Mouse (Mus musculus) forebrain, embryonic 15.5 days (tissue): Measurements from ENCODE around the gene Mpzl3. TPM values are rescaled to one million over a fixed set of nuclear protein-coding genes. Genes with fewer than 3 reads are reported as not detected.

Experiments used
- ATAC-seq: fragments of 200-750 bp; cut with Nextera tagmentation; replicated peaks from 2 replicates; pipeline ENCODE4 v1.8.0; 2017; ENCODE audit warnings: mild to moderate bottlenecking, moderate TSS enrichment, moderate library complexity
- H3K27ac ChIP-seq: fragments of 300-500 bp; sonication (generic); replicated peaks from 2 replicates; pipeline ENCODE4 v1.5.1; 2015; ENCODE audit warnings: mild to moderate bottlenecking, inconsistent platforms
- H3K27me3 ChIP-seq: fragments of 300-500 bp; sonication (generic); 2 replicates; pipeline ENCODE4 v1.6.1; 2015; ENCODE audit warnings: inconsistent platforms
- H3K36me3 ChIP-seq: fragments of 300-500 bp; sonication (generic); 2 replicates; pipeline ENCODE4 v1.6.1; 2015; ENCODE audit warnings: mild to moderate bottlenecking, inconsistent platforms
- H3K4me1 ChIP-seq: fragments of 300-500 bp; sonication (generic); 2 replicates; pipeline ENCODE4 v1.6.1; 2015; ENCODE audit warnings: inconsistent platforms
- H3K4me2 ChIP-seq: fragments of 300-500 bp; sonication (generic); replicated peaks from 2 replicates; pipeline ENCODE4 v1.6.1; 2015; ENCODE audit warnings: mild to moderate bottlenecking, inconsistent platforms
- H3K4me3 ChIP-seq: fragments of 300-500 bp; sonication (generic); 2 replicates; pipeline ENCODE4 v1.5.1; 2015; ENCODE audit warnings: mild to moderate bottlenecking, inconsistent platforms
- H3K9ac ChIP-seq: fragments of 300-500 bp; sonication (generic); replicated peaks from 2 replicates; pipeline ENCODE4 v1.6.1; 2015; ENCODE audit warnings: mild to moderate bottlenecking, inconsistent platforms
- H3K9me3 ChIP-seq: fragments of 300-500 bp; sonication (generic); 2 replicates; pipeline ENCODE4 v1.6.1; 2016; ENCODE audit warnings: inconsistent platforms
- WGBS: fragments of 180-500 bp; shearing (Covaris S2); methylation state at CpG from one replicate; pipeline ENCODE4 v1.1.7; 2015; ENCODE audit warnings: mixed read lengths; 5-methylcytosine and 5-hydroxymethylcytosine counted together
- polyA plus RNA-seq: library from polyadenylated mRNA; unstranded; fragments of >200 nt; fragmentation: Nextera tagmentation; extraction: Ambion mirVana; gene quantifications from 2 replicates; pipeline ENCODE4 v1.2.1, GENCODE M21; 2015

The Mpzl3 gene
- polyA plus RNA-seq, 1 experiment from 2014 or later: 1.1 TPM

- no peak for ATAC-seq
- Histone ChIP-seq H3K4me3 (no peak overlapping the region), H3K36me3 (no peaks in the 10 kb centered on the region), H3K4me2 (no peak overlapping the region), H3K27ac (no peak overlapping the region), H3K27me3 (0 out of 2 replicates have a peak, but pooled peaks cover 3% of the 10 kb centered on the region), H3K9ac (no peak overlapping the region), H3K4me1 (peaks cover 31% of the 10 kb centered on the region), H3K9me3 (no peaks in the 10 kb centered on the region)
- 73% methylated on average over 9 of the region's 9 CpGs for WGBS
Observed at GRCm38 (mm10) chr9:45116819-45117218, 61.8 kb downstream of the Mpzl3 start.

- 1% methylated on average over 13 of the region's 13 CpGs for WGBS
- H3K27me3 ChIP-seq: 0 out of 2 replicates have a peak, but pooled peaks cover 3% of the 10 kb centered on the region
- H3K27ac ChIP-seq: peak within 1 kb of the TSS; percentile 79
- no peaks in the 10 kb centered on the region for H3K36me3 ChIP-seq
- H3K4me2 ChIP-seq: peak within 1 kb of the TSS; percentile 50
- peak within 1 kb of the TSS; percentile 76 for H3K9ac ChIP-seq
- ATAC-seq: 0 out of 2 replicates have a peak, but pooled peaks have one; percentile 54
- no peaks in the 10 kb centered on the region for H3K9me3 ChIP-seq
- peaks cover 40% of the 10 kb centered on the region for H3K4me1 ChIP-seq
- peak within 1 kb of the TSS; percentile 62 for H3K4me3 ChIP-seq
Observed at GRCm38 (mm10) chr9:45117741-45118431, 62.9 kb downstream of the Mpzl3 start, which contains the start of gene Scn2b. Gene Scn2b (plus strand): TSS chr9:45117782.

- H3K9me3 ChIP-seq: no peaks in the 10 kb centered on the region
- H3K27me3 ChIP-seq: 0 out of 2 replicates have a peak, but pooled peaks cover 3% of the 10 kb centered on the region
- peak overlapping the region; percentile 50 for H3K4me2 ChIP-seq
- peaks cover 40% of the 10 kb centered on the region for H3K4me1 ChIP-seq
- H3K27ac ChIP-seq: no peak overlapping the region
- H3K9ac ChIP-seq: peak overlapping the region; percentile 76
- no peak for ATAC-seq
- peak overlapping the region; percentile 62 for H3K4me3 ChIP-seq
- H3K36me3 ChIP-seq: no peaks in the 10 kb centered on the region
- WGBS: 22% methylated on average over 10 of the region's 10 CpGs
Observed at GRCm38 (mm10) chr9:45118552-45118951, 63.6 kb downstream of the Mpzl3 start.

- no peaks in the 10 kb centered on the region for H3K36me3 ChIP-seq
- H3K9ac ChIP-seq: no peak overlapping the region
- H3K27ac ChIP-seq: no peak overlapping the region
- 93% methylated on average over 8 of the region's 8 CpGs for WGBS
- ATAC-seq: no peak
- peak overlapping the region; percentile 62; the same call in 1 of the 2 replicates for H3K4me3 ChIP-seq
- H3K27me3 ChIP-seq: 0 out of 2 replicates have a peak, but pooled peaks cover 3% of the 10 kb centered on the region
- H3K4me2 ChIP-seq: peak overlapping the region; percentile 50
- H3K9me3 ChIP-seq: no peaks in the 10 kb centered on the region
- peaks cover 40% of the 10 kb centered on the region for H3K4me1 ChIP-seq
Observed at GRCm38 (mm10) chr9:45119316-45119953, 64.4 kb downstream of the Mpzl3 start.

GRCm38 (mm10) chr9:45119954-45120530 is 65.1 kb downstream of the Mpzl3 start:
- Histone ChIP-seq H3K9ac (no peak overlapping the region), H3K4me3 (no peak overlapping the region), H3K27ac (no peak overlapping the region), H3K27me3 (0 out of 2 replicates have a peak, but pooled peaks cover 3% of the 10 kb centered on the region), H3K4me1 (peaks cover 40% of the 10 kb centered on the region), H3K9me3 (no peaks in the 10 kb centered on the region), H3K36me3 (no peaks in the 10 kb centered on the region), H3K4me2 (no peak overlapping the region)
- WGBS: 90% methylated on average over 14 of the region's 14 CpGs
- ATAC-seq: no peak

GRCm38 (mm10) chr9:45120567-45120966 is 65.6 kb downstream of the Mpzl3 start:
- 86% methylated on average over 6 of the region's 6 CpGs for WGBS
- no peak overlapping the region for H3K4me2 ChIP-seq
- H3K36me3 ChIP-seq: no peaks in the 10 kb centered on the region
- no peak for ATAC-seq
- peaks cover 40% of the 10 kb centered on the region for H3K4me1 ChIP-seq
- no peaks in the 10 kb centered on the region for H3K9me3 ChIP-seq
- no peak overlapping the region for H3K9ac ChIP-seq
- no peaks in the 10 kb centered on the region for H3K27me3 ChIP-seq
- no peak overlapping the region for H3K27ac ChIP-seq
- no peak overlapping the region for H3K4me3 ChIP-seq

- no peaks in the 10 kb centered on the region for H3K36me3 ChIP-seq
- no peak overlapping the region for H3K27ac ChIP-seq
- H3K27me3 ChIP-seq: no peaks in the 10 kb centered on the region
- no peak overlapping the region for H3K4me2 ChIP-seq
- ATAC-seq: no peak
- H3K4me1 ChIP-seq: peaks cover 37% of the 10 kb centered on the region
- H3K9ac ChIP-seq: no peak overlapping the region
- 67% methylated on average over 6 of the region's 6 CpGs for WGBS
- no peak overlapping the region for H3K4me3 ChIP-seq
- H3K9me3 ChIP-seq: no peaks in the 10 kb centered on the region
Observed at GRCm38 (mm10) chr9:45121001-45121400, 66.0 kb downstream of the Mpzl3 start.

GRCm38 (mm10) chr9:45121769-45122168 is 66.8 kb downstream of the Mpzl3 start:
- peak overlapping the region; percentile 14; the same call in 1 of the 2 replicates for H3K9ac ChIP-seq

GRCm38 (mm10) chr9:45122209-45122761 is 67.3 kb downstream of the Mpzl3 start:
- peaks cover 34% of the 10 kb centered on the region for H3K4me1 ChIP-seq
- peak overlapping the region; percentile 14; the same call in 1 of the 2 replicates for H3K9ac ChIP-seq
- H3K27ac ChIP-seq: no peak overlapping the region
- H3K4me2 ChIP-seq: peak overlapping the region; percentile 34
- no peaks in the 10 kb centered on the region for H3K9me3 ChIP-seq
- H3K4me3 ChIP-seq: peak overlapping the region; percentile 20; the same call in 1 of the 2 replicates
- WGBS: 22% methylated on average over 9 of the region's 9 CpGs
- no peaks in the 10 kb centered on the region for H3K27me3 ChIP-seq
- ATAC-seq: peak; percentile 34; the same call in 1 of the 2 replicates
- no peaks in the 10 kb centered on the region for H3K36me3 ChIP-seq

More at GRCm38 (mm10) chr9:45121769-45122168, 66.8 kb downstream of the Mpzl3 start:
- WGBS: 4% methylated on average over 10 of the region's 10 CpGs
- Histone ChIP-seq H3K36me3 (no peaks in the 10 kb centered on the region), H3K9me3 (no peaks in the 10 kb centered on the region), H3K4me2 (peak overlapping the region; percentile 34), H3K27ac (no peak overlapping the region), H3K4me3 (peak overlapping the region; percentile 20), H3K4me1 (peaks cover 34% of the 10 kb centered on the region), H3K27me3 (no peaks in the 10 kb centered on the region)
- peak; percentile 54 for ATAC-seq

GRCm38 (mm10) chr9:45125211-45125610 is 70.2 kb downstream of the Mpzl3 start:
- no peak overlapping the region for H3K9ac ChIP-seq
- H3K4me1 ChIP-seq: peaks cover 16% of the 10 kb centered on the region
- H3K4me3 ChIP-seq: no peak overlapping the region
- no peak for ATAC-seq
- no peak overlapping the region for H3K27ac ChIP-seq
- H3K4me2 ChIP-seq: no peak overlapping the region
- WGBS: 91% methylated on average over 14 of the region's 14 CpGs
- no peaks in the 10 kb centered on the region for H3K9me3 ChIP-seq
- H3K27me3 ChIP-seq: no peaks in the 10 kb centered on the region
- no peaks in the 10 kb centered on the region for H3K36me3 ChIP-seq

- H3K4me3 ChIP-seq: no peak overlapping the region
- WGBS: 62% methylated on average over 7 of the region's 7 CpGs
- H3K4me1 ChIP-seq: peaks cover 7% of the 10 kb centered on the region
- H3K4me2 ChIP-seq: no peak overlapping the region
- no peaks in the 10 kb centered on the region for H3K36me3 ChIP-seq
- no peaks in the 10 kb centered on the region for H3K27me3 ChIP-seq
- H3K9ac ChIP-seq: no peak overlapping the region
- no peak overlapping the region for H3K27ac ChIP-seq
- ATAC-seq: no peak
- H3K9me3 ChIP-seq: no peaks in the 10 kb centered on the region
Observed at GRCm38 (mm10) chr9:45126941-45127340, 72.0 kb downstream of the Mpzl3 start.
